Mouse (Mus musculus) liver, adult 2 months (tissue): ENCODE data around the gene Unc13d.

Experiments used
- CTCF ChIP-seq: fragments of 200-500 bp; IDR thresholded peaks from 2 replicates; pipeline ENCODE4 v1.5.1; 2011; ENCODE audit warnings: low read depth, low read length, control low read depth
- POLR2A ChIP-seq: fragments of 200-500 bp; IDR thresholded peaks from 2 replicates; pipeline ENCODE4 v1.6.1; 2011; ENCODE audit warnings: low read length, control low read depth; ENCODE audit not compliant: insufficient read depth; ENCODE audit errors: extremely low read depth

DNA sequence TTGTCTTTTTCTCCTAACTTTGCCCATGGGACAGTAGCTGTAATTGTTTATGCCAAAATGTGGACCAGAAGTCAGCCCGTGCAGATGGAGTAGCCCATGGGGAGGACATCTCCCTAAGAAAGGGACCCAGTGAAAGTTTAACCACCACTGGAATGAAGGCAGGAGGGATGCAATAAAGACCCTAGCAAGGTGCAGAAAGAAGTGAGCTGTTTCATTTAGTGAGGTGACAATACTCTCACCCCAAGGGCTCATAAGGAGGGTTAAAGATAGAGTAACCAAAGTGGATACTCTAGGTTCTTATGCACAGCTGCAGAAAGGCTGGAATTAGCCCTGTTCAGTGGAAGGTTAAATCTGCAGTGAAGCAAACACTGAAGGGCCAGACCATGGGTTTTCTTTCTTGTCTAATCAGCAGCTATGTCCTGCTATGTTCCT, 58.4 kb downstream of the Unc13d start:
- TF ChIP-seq CTCF (no peak), POLR2A (no peak)
